Mouse (Mus musculus): ENCODE measurements around the gene Gm20388.

- TF ChIP-seq GATA1 (IDR thresholded peaks at IDR 0.05; ENCODE audit: low read length) (no peak), TAL1 (IDR thresholded peaks at IDR 0.05; ENCODE audit: low read length) (no peak)
These were observed 2359.9 kb downstream of the Gm20388 start for GRCm38 (mm10) chr8:122270555-122270954.

All from erythroblast, embryonic 14.5 days (primary cell).